Mouse (Mus musculus): ENCODE data around the gene Sap30l.

Sap30l gene

GRCm38 (mm10) chr11:57800971-57801765, at the start of gene Sap30l:
Gene Sap30l (plus strand): TSS chr11:57801637.
- DNase-seq: peak; percentile 98 to 99

DNA sequence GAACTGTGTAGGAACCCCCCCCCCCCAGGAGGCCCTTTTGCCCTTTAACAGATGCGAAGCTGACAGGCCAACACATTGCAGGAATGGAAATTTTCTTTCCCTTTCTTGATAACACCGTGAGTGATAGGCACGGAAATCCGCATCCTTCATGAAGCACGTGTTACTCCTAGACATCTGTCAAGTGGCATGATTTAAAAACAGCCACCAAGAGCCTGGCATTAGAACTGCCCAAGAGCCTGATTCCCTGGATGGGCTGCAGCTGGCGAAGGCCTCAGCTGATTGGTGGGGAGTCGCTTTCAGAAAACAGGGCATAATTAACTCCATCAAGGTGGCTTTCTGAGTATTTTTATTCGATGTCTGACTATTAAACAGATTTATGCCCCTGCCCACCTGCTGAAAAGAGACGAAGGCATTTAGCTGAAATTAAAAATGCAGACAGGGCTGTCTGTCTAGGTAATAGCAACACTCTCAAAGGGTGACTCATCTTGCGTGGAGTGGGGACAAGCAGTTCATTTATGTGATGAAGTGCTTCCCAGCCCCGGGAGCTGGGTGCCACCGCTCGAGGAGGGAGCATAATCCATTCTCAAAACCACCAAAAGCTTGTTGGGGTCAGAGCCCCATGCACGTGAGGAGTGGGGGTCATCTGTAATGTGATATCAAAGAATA, 47.8 kb upstream of the Sap30l start:
- no peak for DNase-seq

DNA sequence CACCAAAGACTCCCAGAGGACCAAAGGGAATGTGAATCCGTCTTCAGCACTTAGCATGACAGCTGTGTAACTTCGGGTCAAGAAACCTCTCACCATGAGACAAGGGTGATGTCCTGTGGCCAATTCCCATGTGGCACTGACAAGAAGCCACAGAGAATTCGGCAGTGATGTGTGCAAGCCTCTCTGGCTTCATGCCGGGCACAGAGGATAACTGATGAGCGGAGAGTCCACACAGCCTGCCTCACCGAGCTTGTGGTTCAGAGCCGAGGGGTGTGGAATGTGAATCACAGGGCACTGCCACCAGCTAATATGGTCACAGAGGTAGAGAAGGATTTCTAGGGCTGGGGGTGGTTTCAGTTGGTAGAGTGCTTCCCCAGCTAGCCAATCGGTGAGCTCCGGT, 42.8 kb upstream of the Sap30l start:
- no peak for DNase-seq

DNA sequence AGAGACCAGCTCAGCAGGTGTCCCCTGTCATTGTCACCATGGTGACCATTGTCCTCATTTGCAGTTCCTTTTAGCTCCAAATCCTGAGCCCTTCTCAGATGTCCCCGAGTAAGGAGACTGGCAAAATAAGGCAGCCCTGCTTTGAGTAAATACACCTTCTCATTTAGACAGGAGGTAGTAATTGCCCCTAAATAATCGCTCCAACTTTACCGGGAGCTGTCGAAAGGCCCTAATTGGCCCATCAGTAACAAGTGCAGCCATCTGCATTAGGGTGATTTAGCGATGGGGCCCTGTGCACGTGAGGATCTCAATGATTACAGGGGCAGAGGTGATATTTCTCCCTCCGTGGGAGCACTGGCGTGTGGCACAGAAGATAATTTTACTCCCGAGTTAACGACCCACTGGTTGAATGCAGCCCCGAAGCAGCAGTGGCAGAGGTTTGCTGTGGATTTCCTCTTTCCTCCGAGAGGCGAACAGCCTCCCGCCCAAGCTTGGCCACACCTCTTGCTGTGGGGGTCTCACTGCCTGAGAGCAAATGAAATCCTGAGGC, 40.9 kb upstream of the Sap30l start:
- DNase-seq: no peak

DNA sequence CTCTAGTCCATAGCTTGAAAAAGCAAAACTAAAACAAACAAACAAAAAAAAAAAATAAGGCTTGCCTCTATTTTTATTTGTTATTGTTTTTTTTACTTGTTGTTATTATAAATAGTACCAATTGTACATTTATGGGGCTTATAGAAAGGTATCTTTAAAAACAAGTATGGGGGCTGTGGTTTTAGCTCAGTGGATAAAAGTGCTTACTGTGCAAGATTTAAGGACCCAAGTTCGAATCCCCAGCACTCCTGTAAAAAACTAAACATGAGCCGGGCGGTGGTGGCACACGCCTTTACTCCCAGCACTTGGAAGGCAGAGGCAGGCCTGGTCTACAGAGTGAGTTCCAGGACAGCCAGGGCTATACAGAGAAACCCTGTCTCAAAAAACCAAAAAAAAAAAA, 40.1 kb upstream of the Sap30l start:
- DNase-seq: no peak

GRCm38 (mm10) chr11:57764124-57764523, 37.3 kb upstream of the Sap30l start:
- no peak for DNase-seq

- DNase-seq: no peak
Measured at GRCm38 (mm10) chr11:57766617-57767016, 34.8 kb upstream of the Sap30l start.

GRCm38 (mm10) chr11:57767171-57767570, 34.3 kb upstream of the Sap30l start:
- DNase-seq: no peak

DNA sequence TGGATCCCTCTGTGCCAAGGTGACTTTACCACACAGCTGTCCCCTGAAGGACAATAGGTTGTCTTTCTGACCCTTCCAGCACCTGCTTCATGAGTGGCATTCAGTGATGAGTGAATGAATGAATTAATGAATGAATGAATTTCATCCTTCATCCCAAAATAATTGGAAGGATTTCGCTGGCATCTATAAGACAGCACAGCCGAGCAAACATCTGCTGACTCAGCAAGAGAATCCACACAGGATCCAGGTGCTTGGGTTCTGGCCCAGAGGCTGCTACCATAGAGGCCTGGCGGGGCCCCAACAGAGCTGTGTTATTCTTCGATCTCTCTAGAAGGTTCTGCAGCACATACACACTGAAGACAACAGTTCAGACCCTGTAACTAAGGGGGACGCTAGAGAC, 30.7 kb upstream of the Sap30l start:
- DNase-seq: no peak

GRCm38 (mm10) chr11:57771676-57772075, 29.8 kb upstream of the Sap30l start:
- peak; percentile 46 to 63 for DNase-seq

GRCm38 (mm10) chr11:57773479-57773878, 28.0 kb upstream of the Sap30l start:
- DNase-seq: no peak

GRCm38 (mm10) chr11:57773936-57774335, 27.5 kb upstream of the Sap30l start:
- DNase-seq: no peak

GRCm38 (mm10) chr11:57775868-57776267, 25.6 kb upstream of the Sap30l start:
- no peak for DNase-seq

DNA sequence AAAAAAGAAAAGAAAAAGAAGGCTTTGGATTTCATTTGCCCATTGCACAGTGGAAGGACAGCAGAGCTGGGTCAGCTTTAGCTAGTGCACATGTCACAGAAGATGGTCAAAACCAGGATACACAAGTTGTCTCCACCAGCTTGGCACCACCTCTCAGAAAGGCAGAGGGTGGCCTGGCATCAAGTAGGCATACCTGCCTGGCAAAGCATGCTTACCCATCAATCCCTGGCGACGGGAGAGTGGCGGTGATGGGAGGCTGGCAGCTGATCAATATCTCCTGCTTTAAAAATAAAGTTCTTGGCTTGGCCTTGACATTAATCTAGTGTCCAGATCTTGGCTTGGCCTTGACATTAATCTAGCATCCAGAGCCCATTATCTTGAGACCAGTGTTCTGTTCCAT, 24.9 kb upstream of the Sap30l start:
- DNase-seq: peak in 1 of 2 experiments; percentile 20

DNA sequence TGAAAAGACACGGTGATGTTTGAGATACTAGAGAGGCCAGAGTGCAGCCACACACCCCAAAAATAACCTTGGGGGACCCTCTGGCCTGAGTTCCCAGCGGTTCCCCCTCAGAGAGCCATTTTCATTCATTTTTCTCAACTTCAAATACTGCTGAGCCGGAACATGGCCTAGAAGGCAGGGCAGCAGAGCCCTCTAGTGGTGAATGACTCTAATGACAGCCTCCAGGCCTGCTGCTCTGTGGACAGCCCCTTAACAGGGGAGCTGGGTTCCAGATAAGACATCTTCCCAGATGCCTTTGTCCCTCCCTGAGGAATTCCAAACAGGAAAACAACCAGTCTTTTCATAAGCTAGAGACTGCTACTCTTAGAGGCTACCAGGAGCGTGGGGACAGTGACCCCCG, 23.1 kb upstream of the Sap30l start:
- peak; percentile 57 to 68 for DNase-seq

GRCm38 (mm10) chr11:57779824-57780223, 21.6 kb upstream of the Sap30l start:
- DNase-seq: no peak

DNA sequence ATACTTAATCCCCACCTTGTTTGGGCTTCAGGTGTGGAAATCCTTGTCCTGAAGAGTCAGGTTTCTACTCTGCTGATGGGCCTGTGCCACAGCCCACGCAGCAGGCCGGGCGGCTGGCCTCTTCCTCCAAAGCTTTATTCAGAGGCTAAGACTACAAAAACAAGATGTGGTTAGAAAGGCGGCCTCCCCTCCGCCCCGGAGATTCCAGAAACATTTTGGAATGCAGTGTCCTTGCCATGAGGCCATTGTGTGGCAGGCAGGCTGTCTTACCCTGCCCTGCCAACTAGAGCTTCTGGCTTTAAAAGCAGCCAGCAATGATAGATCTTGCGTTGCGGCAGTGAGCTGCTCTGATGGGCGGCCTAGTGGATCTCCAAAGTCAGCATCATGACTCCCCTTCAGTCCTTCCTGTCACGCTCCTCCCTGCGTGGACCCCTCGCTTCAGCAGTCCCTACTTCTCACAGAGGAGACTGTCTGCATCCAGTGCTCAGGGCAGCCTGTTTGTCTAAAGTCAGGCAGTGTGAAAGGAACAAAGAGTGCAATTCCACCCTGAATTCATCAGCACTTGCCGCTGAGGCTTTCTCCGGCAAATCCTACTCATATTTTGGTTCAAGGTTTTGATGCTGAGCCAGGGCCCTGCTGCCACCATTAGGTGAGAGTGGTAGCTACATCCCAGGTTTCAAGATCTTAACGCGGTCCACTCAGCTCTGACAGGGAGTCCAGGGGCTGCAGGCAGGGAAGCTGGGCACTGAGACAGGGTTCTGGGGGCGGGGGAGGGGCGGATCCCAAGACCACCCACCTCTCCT, 14.6 kb upstream of the Sap30l start:
- DNase-seq: peak; percentile 71 to 77

DNA sequence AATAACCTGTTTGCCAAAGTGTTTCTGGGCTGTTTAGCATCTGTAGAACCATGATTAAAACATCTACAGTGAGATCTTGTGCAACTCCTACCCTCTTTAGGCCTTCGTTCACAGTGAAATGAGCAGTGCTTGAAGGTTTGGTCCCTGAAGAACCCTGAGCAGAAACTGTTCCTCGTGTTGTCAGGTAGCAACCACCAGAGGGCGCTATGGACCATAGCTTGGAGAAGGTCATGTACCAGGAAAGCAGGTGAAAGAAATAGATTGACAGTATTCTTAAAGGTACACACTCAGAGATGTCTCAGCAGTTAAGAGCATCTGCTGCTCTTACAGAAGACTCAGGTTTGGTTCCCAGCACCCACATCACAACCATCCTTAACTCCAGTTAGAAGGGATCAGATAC, 13.5 kb upstream of the Sap30l start:
- peak; percentile 26 to 59 for DNase-seq

- DNase-seq: no peak
Measured at GRCm38 (mm10) chr11:57790866-57791535, 10.4 kb upstream of the Sap30l start.

GRCm38 (mm10) chr11:57795086-57795485, 6.4 kb upstream of the Sap30l start:
- DNase-seq: no peak

DNA sequence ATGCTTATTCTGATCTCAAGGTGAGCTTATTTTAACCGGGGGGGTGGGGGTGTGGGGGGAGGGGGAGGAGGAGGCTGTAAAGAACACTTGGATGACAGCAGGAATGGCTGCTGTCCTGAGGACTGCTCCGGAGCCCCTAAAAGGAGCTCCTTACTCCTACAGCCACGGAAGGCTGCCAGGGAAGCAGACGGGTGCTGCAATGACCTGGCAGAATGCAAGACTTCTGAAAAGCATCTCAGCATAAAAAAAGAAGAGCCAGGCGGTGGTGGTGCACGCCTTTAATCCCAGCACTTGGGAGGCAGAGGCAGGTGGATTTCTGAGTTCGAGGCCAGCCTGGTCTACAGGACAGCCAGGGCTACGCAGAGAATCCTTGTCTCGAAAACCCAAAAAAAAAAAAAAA, 3.6 kb upstream of the Sap30l start:
- DNase-seq: no peak

- no peak for DNase-seq
Measured at GRCm38 (mm10) chr11:57799456-57799855, 2.0 kb upstream of the Sap30l start.

Measured in cerebellum, postnatal 25 days (tissue).